ENCODE assay signal across 11 mouse cellular contexts in genomic region chr16:87725963-87726362, GRCm38 (mm10). TPM values are rescaled to one million over a fixed set of nuclear protein-coding genes. Genes with fewer than 3 reads are reported as not detected.
DNase-seq lines count a peak whose midpoint lies in the region; ATAC-seq and TF ChIP-seq lines count a peak whose summit lies in the region.
"Had no signal": no experiment of that assay in that cellular context is flagged by ENCODE, and none has a peak within 500 bp of the region (broad histone marks: within the 10 kb centered on the region; RNA-seq: fewer than 3 reads in every experiment).

No protein-coding gene starts in this region.

- TF ChIP-seq EP300 in MEL (IDR thresholded peaks at IDR 0.05; ENCODE audit: low read depth in 1 of 2, low read length in 2 of 2): peak in 1 of 2 experiments; percentile 51; a peak in 2 of 4 replicates
- no peak for TF ChIP-seq EP300 in stomach, postnatal 0 days (optimal IDR thresholded peaks at IDR 0.05)

- no peaks in the 10 kb centered on the region for H3K27me3 ChIP-seq in MEL (ENCODE audit: control insufficient read depth in 1 of 2, insufficient read depth in 2 of 2, low read length in 2 of 2)
- H3K27me3 ChIP-seq in stomach, postnatal 0 days (ENCODE audit: control insufficient read depth, insufficient read depth, low read length): no peaks in the 10 kb centered on the region
- H3K27me3 ChIP-seq: embryonic facial prominence, embryonic 12.5 days; hindbrain, embryonic 13.5 days; neural tube, embryonic 13.5 days had no signal

- H3K4me3 ChIP-seq in MEL (ENCODE audit: control insufficient read depth in 1 of 2, insufficient read depth in 1 of 2, low read depth in 2 of 2, low read length in 2 of 2): no peak overlapping the region
- H3K4me3 ChIP-seq in stomach, postnatal 0 days (ENCODE audit: low read depth, low read length): no peak overlapping the region
- H3K4me3 ChIP-seq: embryonic facial prominence, embryonic 12.5 days; hindbrain, embryonic 13.5 days; neural tube, embryonic 13.5 days had no signal

- no peak overlapping the region for H3K9ac ChIP-seq in MEL (ENCODE audit: control insufficient read depth, low read depth, low read length, poor library complexity, severe bottlenecking)
- H3K9ac ChIP-seq in stomach, postnatal 0 days (ENCODE audit: low read length): no peak overlapping the region
- H3K9ac ChIP-seq: embryonic facial prominence, embryonic 12.5 days; hindbrain, embryonic 13.5 days; neural tube, embryonic 13.5 days had no signal

- peak overlapping the region; percentile 5; the same call in 1 of the 2 replicates for H3K4me2 ChIP-seq in stomach, postnatal 0 days (replicated peaks; ENCODE audit: low read depth)
- H3K4me2 ChIP-seq: embryonic facial prominence, embryonic 12.5 days; hindbrain, embryonic 13.5 days; neural tube, embryonic 13.5 days had no signal

- no peak for TF ChIP-seq POLR2A in MEL (IDR thresholded peaks at IDR 0.05; ENCODE audit: control insufficient read depth in 1 of 2, insufficient read depth in 1 of 2, low read depth in 1 of 2, low read length in 2 of 2, poor library complexity in 1 of 2)

- ATAC-seq in stomach, postnatal 0 days (ENCODE audit: low FRiP score, low TSS enrichment): peak; percentile 96

- H3K27ac ChIP-seq in MEL (ENCODE audit: control insufficient read depth, low read depth, low read length): peak overlapping the region; percentile 28
- H3K27ac ChIP-seq in stomach, postnatal 0 days (replicated peaks): peak overlapping the region; percentile 20; the same call in 1 of the 2 replicates
- H3K27ac ChIP-seq: embryonic facial prominence, embryonic 12.5 days; hindbrain, embryonic 13.5 days; neural tube, embryonic 13.5 days had no signal

- WGBS in stomach, postnatal 0 days: 54% methylated on average over 21 of the region's 21 CpGs

- H3K36me3 ChIP-seq in MEL (ENCODE audit: control insufficient read depth in 1 of 2, insufficient read depth in 2 of 2, low read length in 2 of 2): peaks cover 0 to 27% of the 10 kb centered on the region in 2 experiments; a peak in 2 of 4 replicates
- peaks cover 18% of the 10 kb centered on the region for H3K36me3 ChIP-seq in stomach, postnatal 0 days (ENCODE audit: control insufficient read depth, insufficient read depth, low read length)

- TF ChIP-seq RAD21 in MEL (IDR thresholded peaks at IDR 0.05; ENCODE audit: low read depth, low read length): no peak

- peaks cover 0 to 2% of the 10 kb centered on the region in 2 experiments; a peak in 2 of 4 replicates for H3K4me1 ChIP-seq in MEL (ENCODE audit: control insufficient read depth in 1 of 2, insufficient read depth in 2 of 2, low read length in 2 of 2)
- H3K4me1 ChIP-seq in stomach, postnatal 0 days (replicated peaks; ENCODE audit: control insufficient read depth, insufficient read depth): no peaks in the 10 kb centered on the region
- H3K4me1 ChIP-seq: embryonic facial prominence, embryonic 12.5 days; hindbrain, embryonic 13.5 days had no signal

- no peak for TF ChIP-seq CTCF in MEL (IDR thresholded peaks at IDR 0.05 in 2 of 3, conservative IDR thresholded peaks at IDR 0.05 in 1 of 3; ENCODE audit: control insufficient read depth in 1 of 3, insufficient read depth in 1 of 3, low read depth in 2 of 3, low read length in 3 of 3, poor library complexity in 1 of 3, severe bottlenecking in 1 of 3)
- no peak for TF ChIP-seq CTCF in stomach, postnatal 0 days (IDR thresholded peaks at IDR 0.05; ENCODE audit: low read depth)

- no peaks in the 10 kb centered on the region for H3K79me2 ChIP-seq in MEL (ENCODE audit: control insufficient read depth, insufficient read depth, low read length, poor library complexity)

- DNase-seq in MEL (ENCODE audit: low read depth, low spot score): no peak
- peak; percentile 66 for DNase-seq in fat pad, adult 2 months (ENCODE audit: extremely low read depth, low read depth, low spot score)
- DNase-seq in lung, adult 18-20 months: peak; percentile 85 to 90
- DNase-seq in stomach, postnatal 0 days (ENCODE audit: low spot score): peak; percentile 86
- DNase-seq in layer of hippocampus, postnatal 14 days (ENCODE audit: low spot score in 2 of 2): no peak
- no peak for DNase-seq in adrenal gland, adult (ENCODE audit: inconsistent age in 2 of 2, low spot score in 1 of 2)
- DNase-seq in ovary, postnatal 14 days (ENCODE audit: low spot score): no peak
- DNase-seq: left cerebral cortex, postnatal 4 days had no signal

- H3K9me3 ChIP-seq in MEL (replicated peaks; ENCODE audit: insufficient read depth, low read length): no peaks in the 10 kb centered on the region
- no peaks in the 10 kb centered on the region for H3K9me3 ChIP-seq in stomach, postnatal 0 days (ENCODE audit: control insufficient read depth, low read length)
- H3K9me3 ChIP-seq: embryonic facial prominence, embryonic 12.5 days; hindbrain, embryonic 13.5 days; neural tube, embryonic 13.5 days had no signal

TF ChIP-seq in MEL, 35 proteins besides CTCF, POLR2A, EP300 and RAD21:
- TF ChIP-seq E2F4 (IDR thresholded peaks at IDR 0.05; ENCODE audit: borderline replicate concordance, low read depth, low read length): no peak
- no peak for TF ChIP-seq MAZ (IDR thresholded peaks at IDR 0.05; ENCODE audit: low read depth, low read length)
- peak; percentile 60 for TF ChIP-seq TCF12 (IDR thresholded peaks at IDR 0.05; ENCODE audit: low read depth, low read length)
- no peak for TF ChIP-seq BHLHE40 (IDR thresholded peaks at IDR 0.05; ENCODE audit: borderline replicate concordance, low read depth, low read length)

RNA-seq across cellular contexts. Expression of gene Bach1, which starts 27.2 kb away (rescaled TPM):
- total RNA-seq in MEL (2012; rRNA removed): 21.1 and 23.1 TPM in 2 replicates
- polyA plus RNA-seq in MEL (2012; ENCODE audit: insufficient read depth in 1 of 2, insufficient read length in 2 of 2, low read depth in 1 of 2, low replicate concordance in 2 of 2, missing spikeins in 1 of 2): 10 to 100 TPM in 1 of 2 experiments, not detected in 1; 20.5 TPM
- polyA plus RNA-seq in stomach, postnatal 0 days (2015; fragmentation: Nextera tagmentation; extraction: Ambion mirVana): 4.3 and 5.3 TPM in 2 replicates
- 10 to 100 TPM; 14.5 to 15.6 TPM for total RNA-seq in layer of hippocampus, postnatal 14 days (2021)

Comparison
In these comparisons a context has a peak if more than half of its experiments do, and no peak if none do; other contexts are left out.
1. DNase-seq: peak in fat pad, adult 2 months (single experiment), lung, adult 18-20 months (2 of 2) and stomach, postnatal 0 days (single experiment); none in MEL (single experiment), layer of hippocampus, postnatal 14 days (0 of 2), adrenal gland, adult (0 of 2) and ovary, postnatal 14 days (single experiment).